ENCODE assay signal across 21 mouse cellular contexts in the genomic region with DNA sequence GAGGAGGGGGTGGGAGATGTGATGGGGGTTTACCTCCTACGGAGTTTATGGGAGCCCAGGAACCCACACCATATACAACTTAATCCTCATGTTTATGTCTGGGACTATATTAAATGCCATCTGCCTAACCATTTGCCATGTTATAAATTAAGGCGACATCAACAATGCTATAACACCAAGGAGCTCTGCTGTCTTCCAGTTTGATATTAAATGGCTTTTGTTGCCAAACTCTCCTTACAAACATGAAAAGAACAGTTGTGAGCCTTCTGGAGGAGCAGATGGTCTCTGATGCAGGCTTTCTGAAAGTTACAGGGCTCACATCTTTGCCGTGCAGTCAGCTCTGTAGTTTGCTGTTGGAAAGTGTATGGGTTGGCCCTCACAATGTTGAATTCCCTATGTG.
A peak's percentile ranks its signal among the peaks of the same experiment; 100 is the strongest.
DNase-seq lines count a peak whose midpoint lies in the region; ATAC-seq and TF ChIP-seq lines count a peak whose summit lies in the region.
"Had no signal": no experiment of that assay in that cellular context is flagged by ENCODE, and none has a peak within 500 bp of the region (broad histone marks: within the 10 kb centered on the region; RNA-seq: fewer than 3 reads in every experiment).

No protein-coding gene starts in this region.

- DNase-seq in brain, adult 2 months (ENCODE audit: low read depth, low spot score) = peak; percentile 76
- peak; percentile 77 for DNase-seq in brain, embryonic 18.5 days (ENCODE audit: low read depth, low spot score)
- peak; percentile 61 to 70 for DNase-seq in layer of hippocampus, adult 2 months (ENCODE audit: low spot score in 2 of 2)
- peak; percentile 33 for DNase-seq in right cerebral cortex, adult 18-20 months
- no peak for DNase-seq in retina, embryonic 14.5 days (ENCODE audit: low spot score)
- DNase-seq: adrenal gland, postnatal 10 days; cerebellum, adult 9-11 months; embryo, embryonic 11 days; gastrocnemius, postnatal 10 days; heart, adult 2 months; kidney, postnatal 25 days; liver, embryonic 13.5 days had no signal

- H3K4me3 ChIP-seq in layer of hippocampus, adult 2 months = no peak overlapping the region
- no peak overlapping the region for H3K4me3 ChIP-seq in hindbrain, embryonic 13.5 days
- H3K4me3 ChIP-seq: heart, adult 2 months; limb, embryonic 10.5 days; liver, embryonic 13.5 days; megakaryocyte, embryonic 14.5 days; neural tube, embryonic 13.5 days had no signal

- no peak for TF ChIP-seq CTCF in layer of hippocampus, adult 2 months (conservative IDR thresholded peaks at IDR 0.05)

- H3K9ac ChIP-seq in hindbrain, embryonic 13.5 days = no peak overlapping the region
- H3K9ac ChIP-seq: hindbrain, embryonic 14.5 days; liver, embryonic 13.5 days; neural tube, embryonic 13.5 days had no signal

- 89% methylated on average over 3 of the region's 3 CpGs for WGBS in hindbrain, embryonic 13.5 days

- H3K36me3 ChIP-seq in hindbrain, embryonic 13.5 days = no peaks in the 10 kb centered on the region
- H3K36me3 ChIP-seq: G1E; limb, embryonic 10.5 days; liver, embryonic 13.5 days; neural tube, embryonic 13.5 days had no signal

- H3K9me3 ChIP-seq in hindbrain, embryonic 13.5 days = no peaks in the 10 kb centered on the region
- H3K9me3 ChIP-seq: limb, embryonic 10.5 days; liver, embryonic 13.5 days; neural tube, embryonic 13.5 days had no signal

- ATAC-seq in megakaryocyte, adult 5-6 weeks (ENCODE audit: poor library complexity, severe bottlenecking) = no peak
- ATAC-seq in hindbrain, embryonic 13.5 days (ENCODE audit: low FRiP score) = no peak
- ATAC-seq: intestine, embryonic 16.5 days had no signal

- H3K27me3 ChIP-seq in hindbrain, embryonic 13.5 days = no peaks in the 10 kb centered on the region
- H3K27me3 ChIP-seq: liver, embryonic 13.5 days; megakaryocyte, embryonic 14.5 days; neural tube, embryonic 13.5 days had no signal

- 0 out of 2 replicates have a peak, but pooled peaks cover 5% of the 10 kb centered on the region for H3K4me1 ChIP-seq in hindbrain, embryonic 13.5 days (replicated peaks)
- H3K4me1 ChIP-seq: liver, embryonic 13.5 days; megakaryocyte, embryonic 14.5 days; neural tube, embryonic 13.5 days had no signal

- H3K27ac ChIP-seq in layer of hippocampus, adult 2 months = no peak overlapping the region
- H3K27ac ChIP-seq in hindbrain, embryonic 13.5 days = no peak overlapping the region
- H3K27ac ChIP-seq: heart, adult 2 months; hindbrain, embryonic 14.5 days; limb, embryonic 10.5 days; liver, embryonic 13.5 days; neural tube, embryonic 13.5 days; stomach, postnatal 0 days had no signal

- no peak overlapping the region for H3K4me2 ChIP-seq in hindbrain, embryonic 13.5 days
- H3K4me2 ChIP-seq: hindbrain, embryonic 14.5 days; liver, embryonic 13.5 days; neural tube, embryonic 13.5 days had no signal
